Mouse (Mus musculus): ENCODE results near the gene Slc27a5. TPM values are rescaled to one million over a fixed set of nuclear protein-coding genes. Genes with fewer than 3 reads are reported as not detected.

Slc27a5 gene
- polyA plus RNA-seq, 2 experiments, result 0.26 TPM; not detected in 1

- peak overlapping the region; percentile 83 for H3K27ac ChIP-seq (replicated peaks; ENCODE audit: low read depth, low read length)
- peak overlapping the region; percentile 69 for H3K4me2 ChIP-seq (replicated peaks; ENCODE audit: low read depth, low read length, severe bottlenecking)
- DNase-seq (ENCODE audit: low spot score) (peak; percentile 99), ATAC-seq (ENCODE audit: low FRiP score, low read depth) (peak; percentile 98)
- H3K9ac ChIP-seq (ENCODE audit: low read depth, low read length, severe bottlenecking), result peak overlapping the region; percentile 55
- peak overlapping the region; percentile 45 for H3K4me3 ChIP-seq (replicated peaks; ENCODE audit: low read length)
- no peaks in the 10 kb centered on the region for H3K9me3 ChIP-seq (ENCODE audit: control insufficient read depth, low read length)
- 9% methylated on average over 35 of the region's 35 CpGs for WGBS
- H3K36me3 ChIP-seq (ENCODE audit: control insufficient read depth, insufficient read depth, low read length), result no peaks in the 10 kb centered on the region
- no peaks in the 10 kb centered on the region for H3K27me3 ChIP-seq (ENCODE audit: control insufficient read depth, insufficient read depth, low read length)
- peak; percentile 69; the same call in 1 of the 2 replicates for TF ChIP-seq POLR2A (IDR thresholded peaks at IDR 0.05; ENCODE audit: borderline replicate concordance, extremely low read depth, insufficient read depth, insufficient read length)
- H3K4me1 ChIP-seq (ENCODE audit: control insufficient read depth, insufficient read depth, low read length), result peaks cover 9% of the 10 kb centered on the region
Measured at GRCm38 (mm10) chr7:12949032-12949871, 48.7 kb downstream of the Slc27a5 start.

DNA sequence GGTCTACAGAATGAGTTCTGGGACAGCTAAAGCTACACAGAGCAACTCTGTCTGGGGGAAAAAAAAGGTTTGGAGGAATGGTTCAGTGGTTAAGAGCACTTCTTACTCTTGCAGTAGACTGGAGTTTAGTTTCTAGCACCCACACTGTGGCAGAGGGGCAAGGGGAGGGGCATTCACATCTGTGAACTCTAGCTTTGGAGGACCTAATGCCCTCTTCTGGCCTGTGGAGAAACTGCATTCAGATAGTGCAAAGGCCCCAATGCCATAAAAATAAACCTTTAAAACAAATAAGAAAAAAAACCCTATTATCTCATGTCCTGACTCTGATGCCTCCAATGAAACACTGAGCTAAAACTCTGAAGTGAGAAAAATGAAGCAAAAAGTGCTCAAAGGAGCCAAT, 54.5 kb downstream of the Slc27a5 start:
- no peak for TF ChIP-seq POLR2A (IDR thresholded peaks at IDR 0.05; ENCODE audit: borderline replicate concordance, extremely low read depth, insufficient read depth, insufficient read length)
- H3K27ac ChIP-seq (replicated peaks; ENCODE audit: low read depth, low read length), result no peak overlapping the region
- no peaks in the 10 kb centered on the region for H3K9me3 ChIP-seq (ENCODE audit: control insufficient read depth, low read length)
- no peak overlapping the region for H3K4me2 ChIP-seq (replicated peaks; ENCODE audit: low read depth, low read length, severe bottlenecking)
- no peaks in the 10 kb centered on the region for H3K36me3 ChIP-seq (ENCODE audit: control insufficient read depth, insufficient read depth, low read length)
- H3K4me1 ChIP-seq (ENCODE audit: control insufficient read depth, insufficient read depth, low read length), result no peaks in the 10 kb centered on the region
- H3K27me3 ChIP-seq (ENCODE audit: control insufficient read depth, insufficient read depth, low read length), result no peaks in the 10 kb centered on the region
- ATAC-seq (ENCODE audit: low FRiP score, low read depth) (no peak), DNase-seq (ENCODE audit: low spot score) (no peak)
- no peak overlapping the region for H3K9ac ChIP-seq (ENCODE audit: low read depth, low read length, severe bottlenecking)
- no peak overlapping the region for H3K4me3 ChIP-seq (replicated peaks; ENCODE audit: low read length)

DNA sequence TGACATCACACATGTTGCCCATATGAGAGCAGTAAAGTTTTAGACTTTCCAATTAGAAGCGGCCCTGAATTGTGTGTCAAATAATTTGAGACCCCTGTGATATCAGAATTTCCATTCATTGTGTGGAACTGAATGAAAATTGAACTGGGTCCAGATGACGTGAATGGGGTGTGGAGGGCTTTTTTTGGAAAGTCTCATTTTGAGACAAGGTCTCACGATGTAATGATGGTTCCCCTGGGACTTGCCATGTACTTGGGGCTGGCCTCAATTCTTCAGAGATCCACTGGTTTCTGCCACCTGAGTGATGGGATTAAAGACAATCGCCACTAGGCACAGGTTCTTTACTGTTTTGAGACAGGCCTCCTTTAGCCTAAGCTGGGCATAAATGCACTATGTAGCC, 57.4 kb downstream of the Slc27a5 start:
- no peaks in the 10 kb centered on the region for H3K36me3 ChIP-seq (ENCODE audit: control insufficient read depth, insufficient read depth, low read length)
- TF ChIP-seq POLR2A (IDR thresholded peaks at IDR 0.05; ENCODE audit: borderline replicate concordance, extremely low read depth, insufficient read depth, insufficient read length), result no peak
- H3K9me3 ChIP-seq (ENCODE audit: control insufficient read depth, low read length), result no peaks in the 10 kb centered on the region
- H3K4me3 ChIP-seq (replicated peaks; ENCODE audit: low read length), result no peak overlapping the region
- no peaks in the 10 kb centered on the region for H3K27me3 ChIP-seq (ENCODE audit: control insufficient read depth, insufficient read depth, low read length)
- no peak overlapping the region for H3K27ac ChIP-seq (replicated peaks; ENCODE audit: low read depth, low read length)
- 72% methylated on average over 4 of the region's 4 CpGs for WGBS
- H3K4me1 ChIP-seq (ENCODE audit: control insufficient read depth, insufficient read depth, low read length), result no peaks in the 10 kb centered on the region
- H3K9ac ChIP-seq (ENCODE audit: low read depth, low read length, severe bottlenecking), result no peak overlapping the region
- no peak overlapping the region for H3K4me2 ChIP-seq (replicated peaks; ENCODE audit: low read depth, low read length, severe bottlenecking)
- ATAC-seq (ENCODE audit: low FRiP score, low read depth) (no peak), DNase-seq (ENCODE audit: low spot score) (no peak)

Other genes starting within 250 kb of the Slc27a5 start
- 11.9 and 12.1 TPM in 2 replicates for gene Zscan18, start 194.6 kb downstream of the Slc27a5 start, polyA plus RNA-seq (2012; rRNA removed)
- gene Zscan18, start 194.6 kb downstream of the Slc27a5 start, polyA plus RNA-seq (2014; fragmentation: Nextera tagmentation; extraction: Ambion mirVana), result 11.0 and 13.0 TPM in 2 replicates
- 11.1 and 13.6 TPM in 2 replicates for gene Zfp329, start 179.3 kb downstream of the Slc27a5 start, polyA plus RNA-seq (2012; rRNA removed)
- 12.1 and 16.1 TPM in 2 replicates for gene Zfp329, start 179.3 kb downstream of the Slc27a5 start, polyA plus RNA-seq (2014; fragmentation: Nextera tagmentation; extraction: Ambion mirVana)
- gene Zfp110, start 163.4 kb downstream of the Slc27a5 start, polyA plus RNA-seq (2012; rRNA removed), result 13.6 and 14.4 TPM in 2 replicates
- 32.5 and 36.0 TPM in 2 replicates for gene Zfp110, start 163.4 kb downstream of the Slc27a5 start, polyA plus RNA-seq (2014; fragmentation: Nextera tagmentation; extraction: Ambion mirVana)
- gene Zfp128, start 117.0 kb downstream of the Slc27a5 start, polyA plus RNA-seq (2012; rRNA removed), result 4.4 and 4.8 TPM in 2 replicates
- gene Zfp128, start 117.0 kb downstream of the Slc27a5 start, polyA plus RNA-seq (2014; fragmentation: Nextera tagmentation; extraction: Ambion mirVana), result 4.8 and 5.8 TPM in 2 replicates
- 20.1 and 23.8 TPM in 2 replicates for gene Zscan22, start 100.4 kb downstream of the Slc27a5 start, polyA plus RNA-seq (2012; rRNA removed)
- gene Zscan22, start 100.4 kb downstream of the Slc27a5 start, polyA plus RNA-seq (2014; fragmentation: Nextera tagmentation; extraction: Ambion mirVana), result 15.6 and 21.5 TPM in 2 replicates
- gene Rps5, start 75.9 kb downstream of the Slc27a5 start, polyA plus RNA-seq (2012; rRNA removed), result 3,045 and 3,888 TPM in 2 replicates
- 1,462 and 1,509 TPM in 2 replicates for gene Rps5, start 75.9 kb downstream of the Slc27a5 start, polyA plus RNA-seq (2014; fragmentation: Nextera tagmentation; extraction: Ambion mirVana)
- gene Rnf225, start 70.8 kb downstream of the Slc27a5 start, polyA plus RNA-seq (2012; rRNA removed), result 1.8 and 2.3 TPM in 2 replicates
- gene Rnf225, start 70.8 kb downstream of the Slc27a5 start, polyA plus RNA-seq (2014; fragmentation: Nextera tagmentation; extraction: Ambion mirVana), result 0.83 and 0.86 TPM in 2 replicates
- 9.8 and 12.0 TPM in 2 replicates for gene Zfp324, start 32.4 kb downstream of the Slc27a5 start, polyA plus RNA-seq (2012; rRNA removed)
- 9.5 and 11.4 TPM in 2 replicates for gene Zfp324, start 32.4 kb downstream of the Slc27a5 start, polyA plus RNA-seq (2014; fragmentation: Nextera tagmentation; extraction: Ambion mirVana)
- gene Zfp446, start 20.3 kb downstream of the Slc27a5 start, polyA plus RNA-seq (2012; rRNA removed), result 10.1 and 12.5 TPM in 2 replicates
- 3.5 and 5.4 TPM in 2 replicates for gene Zfp446, start 20.3 kb downstream of the Slc27a5 start, polyA plus RNA-seq (2014; fragmentation: Nextera tagmentation; extraction: Ambion mirVana)
- gene Trim28, start 922 bp upstream of the Slc27a5 start, polyA plus RNA-seq (2012; rRNA removed), result 610 and 816 TPM in 2 replicates
- gene Trim28, start 922 bp upstream of the Slc27a5 start, polyA plus RNA-seq (2014; fragmentation: Nextera tagmentation; extraction: Ambion mirVana), result 408 and 456 TPM in 2 replicates
- gene Zbtb45, start 11.8 kb upstream of the Slc27a5 start, polyA plus RNA-seq (2012; rRNA removed), result 29.3 and 46.7 TPM in 2 replicates
- gene Zbtb45, start 11.8 kb upstream of the Slc27a5 start, polyA plus RNA-seq (2014; fragmentation: Nextera tagmentation; extraction: Ambion mirVana), result 25.5 and 25.8 TPM in 2 replicates
- 97.3 and 151 TPM in 2 replicates for gene Chmp2a, start 36.6 kb upstream of the Slc27a5 start, polyA plus RNA-seq (2012; rRNA removed)
- 164 TPM in 2 replicates for gene Chmp2a, start 36.6 kb upstream of the Slc27a5 start, polyA plus RNA-seq (2014; fragmentation: Nextera tagmentation; extraction: Ambion mirVana)
- gene Ube2m, start 40.1 kb upstream of the Slc27a5 start, polyA plus RNA-seq (2012; rRNA removed), result 294 and 308 TPM in 2 replicates
- 159 and 165 TPM in 2 replicates for gene Ube2m, start 40.1 kb upstream of the Slc27a5 start, polyA plus RNA-seq (2014; fragmentation: Nextera tagmentation; extraction: Ambion mirVana)
- 5.3 and 7.1 TPM in 2 replicates for gene Mzf1, start 56.6 kb upstream of the Slc27a5 start, polyA plus RNA-seq (2012; rRNA removed)
- 1.9 and 2.5 TPM in 2 replicates for gene Mzf1, start 56.6 kb upstream of the Slc27a5 start, polyA plus RNA-seq (2014; fragmentation: Nextera tagmentation; extraction: Ambion mirVana)
- gene Vmn1r85, start 97.0 kb upstream of the Slc27a5 start, polyA plus RNA-seq (2012; rRNA removed), result 0.01 TPM in 1 of 2 replicates, not detected in the other
- gene Vmn1r85, start 97.0 kb upstream of the Slc27a5 start, polyA plus RNA-seq (2014; fragmentation: Nextera tagmentation; extraction: Ambion mirVana), result not detected in 2 replicates
- not detected in 2 replicates for gene Vmn1r86, start 121.7 kb upstream of the Slc27a5 start, polyA plus RNA-seq (2012; rRNA removed)
- gene Vmn1r86, start 121.7 kb upstream of the Slc27a5 start, polyA plus RNA-seq (2014; fragmentation: Nextera tagmentation; extraction: Ambion mirVana), result not detected in 2 replicates
- not detected in 2 replicates for gene Vmn1r87, start 142.0 kb upstream of the Slc27a5 start, polyA plus RNA-seq (2012; rRNA removed)
- not detected in 2 replicates for gene Vmn1r87, start 142.0 kb upstream of the Slc27a5 start, polyA plus RNA-seq (2014; fragmentation: Nextera tagmentation; extraction: Ambion mirVana)
- 0.01 TPM in 1 of 2 replicates, not detected in the other for gene Vmn1r88, start 161.4 kb upstream of the Slc27a5 start, polyA plus RNA-seq (2012; rRNA removed)
- gene Vmn1r88, start 161.4 kb upstream of the Slc27a5 start, polyA plus RNA-seq (2014; fragmentation: Nextera tagmentation; extraction: Ambion mirVana), result not detected in 2 replicates
- gene Vmn1r89, start 214.8 kb upstream of the Slc27a5 start, polyA plus RNA-seq (2012; rRNA removed), result not detected in 2 replicates
- gene Vmn1r89, start 214.8 kb upstream of the Slc27a5 start, polyA plus RNA-seq (2014; fragmentation: Nextera tagmentation; extraction: Ambion mirVana), result not detected in 2 replicates